Mouse (Mus musculus): ENCODE data around the gene Dio3.

The Dio3 gene

GRCm38 (mm10) chr12:110319696-110320095 lies 40.8 kb downstream of the Dio3 start:
- no peak for DNase-seq (ENCODE audit: low read depth, low spot score)
